Mouse (Mus musculus): ENCODE measurements around the gene Mettl7a3.
A peak's percentile ranks its signal among the peaks of the same experiment; 100 is the strongest.
"Not testable (repeated sequence)": the region's sequence is repeated elsewhere in the genome, so short reads cannot be mapped to it uniquely, and the experiment has no call there.

The Mettl7a3 gene

DNA sequence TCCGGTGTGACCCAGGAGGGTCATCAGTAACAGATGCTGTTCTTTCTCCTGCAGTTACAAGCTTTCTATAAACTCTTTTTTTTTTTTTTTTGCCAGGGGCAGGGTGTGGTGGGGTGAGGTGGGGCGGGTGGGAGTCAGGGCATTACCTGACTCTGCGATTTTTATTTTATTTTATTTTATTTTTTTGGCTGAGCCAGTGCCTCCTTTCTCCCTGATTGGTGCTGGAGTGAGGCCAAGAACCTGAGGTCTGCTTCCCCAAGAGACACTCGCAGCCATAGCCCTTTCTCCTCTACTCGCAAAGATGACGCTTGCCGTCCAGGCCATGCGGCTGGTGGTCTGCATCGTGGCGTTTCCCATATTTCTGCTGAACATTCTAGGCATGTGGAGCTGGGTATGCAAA, at the start of gene Mettl7a3:
Mettl7a3 (plus strand) TSS at position 301 of the 400 bp plus-strand sequence.
- DNase-seq (ENCODE audit: low spot score), result no peak

- DNase-seq (ENCODE audit: low spot score), result no peak
Measured at GRCm38 (mm10) chr15:100288980-100289379, 45.7 kb upstream of the Mettl7a3 start.

GRCm38 (mm10) chr15:100290858-100291257, 43.9 kb upstream of the Mettl7a3 start:
- DNase-seq (ENCODE audit: low spot score), result no peak

- DNase-seq (ENCODE audit: low spot score), result no peak
Measured at GRCm38 (mm10) chr15:100292326-100292725, 42.4 kb upstream of the Mettl7a3 start.

DNA sequence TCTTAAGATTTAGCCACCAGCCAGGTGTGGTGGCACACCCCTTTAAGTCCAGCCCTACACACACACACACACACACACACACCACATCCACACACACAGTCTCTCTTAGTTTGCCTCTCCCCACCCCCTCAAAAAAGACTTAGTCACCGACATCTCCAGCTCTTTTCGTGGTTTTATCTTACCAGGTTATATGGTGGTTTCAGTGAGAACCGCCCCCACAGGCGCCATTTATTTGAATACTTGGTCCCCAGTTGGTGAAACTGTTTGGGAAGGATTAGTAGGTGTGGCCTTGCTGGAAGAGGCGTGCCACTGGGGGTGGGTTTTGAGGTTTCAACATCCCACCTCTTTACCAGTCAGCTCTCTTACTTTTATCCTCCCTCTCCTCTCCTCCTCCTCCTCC, 36.9 kb upstream of the Mettl7a3 start:
- no peak for DNase-seq (ENCODE audit: low spot score)

DNA sequence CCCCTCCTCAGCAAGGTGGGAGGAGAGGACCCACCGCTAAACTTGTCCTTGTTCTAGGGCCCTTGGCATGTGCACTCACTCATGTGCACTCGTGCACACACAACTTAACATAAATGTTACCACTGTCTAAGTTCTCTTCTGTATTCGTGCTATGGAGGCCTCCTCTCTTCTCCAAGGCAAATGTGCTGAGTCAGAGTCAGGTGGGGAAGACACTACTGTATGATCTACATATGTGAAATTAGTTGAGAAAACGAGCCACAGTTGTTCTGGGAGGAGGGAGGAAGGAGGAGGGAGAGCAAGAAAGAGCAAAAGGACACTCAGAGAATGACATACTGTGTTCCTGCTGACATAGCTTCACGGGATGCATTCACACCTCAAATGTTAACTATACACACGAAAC, 34.2 kb upstream of the Mettl7a3 start:
- DNase-seq (ENCODE audit: low spot score), result no peak

DNA sequence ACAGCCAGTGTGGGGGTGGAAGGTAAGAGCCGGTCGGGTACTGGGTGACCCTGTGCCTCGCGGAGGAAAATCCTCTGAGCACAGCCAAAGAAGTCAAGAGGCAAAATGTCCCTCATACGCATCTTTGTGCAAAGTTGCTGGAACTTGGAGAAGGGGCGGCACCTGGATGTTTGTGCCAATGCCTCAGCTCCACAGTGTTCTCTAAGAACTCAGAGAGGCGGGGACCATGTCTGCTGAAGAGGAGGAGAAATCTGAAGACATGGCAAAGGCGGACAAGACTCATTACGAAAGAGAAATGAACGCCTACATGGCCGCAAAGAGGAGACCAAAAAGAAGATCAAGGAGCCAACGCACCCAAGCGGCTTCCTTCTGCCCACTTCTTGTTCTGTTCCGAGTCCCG, 33.2 kb upstream of the Mettl7a3 start:
- no peak for DNase-seq (ENCODE audit: low spot score)

GRCm38 (mm10) chr15:100303428-100304018, 31.2 kb upstream of the Mettl7a3 start:
- no peak for DNase-seq (ENCODE audit: low spot score)

DNA sequence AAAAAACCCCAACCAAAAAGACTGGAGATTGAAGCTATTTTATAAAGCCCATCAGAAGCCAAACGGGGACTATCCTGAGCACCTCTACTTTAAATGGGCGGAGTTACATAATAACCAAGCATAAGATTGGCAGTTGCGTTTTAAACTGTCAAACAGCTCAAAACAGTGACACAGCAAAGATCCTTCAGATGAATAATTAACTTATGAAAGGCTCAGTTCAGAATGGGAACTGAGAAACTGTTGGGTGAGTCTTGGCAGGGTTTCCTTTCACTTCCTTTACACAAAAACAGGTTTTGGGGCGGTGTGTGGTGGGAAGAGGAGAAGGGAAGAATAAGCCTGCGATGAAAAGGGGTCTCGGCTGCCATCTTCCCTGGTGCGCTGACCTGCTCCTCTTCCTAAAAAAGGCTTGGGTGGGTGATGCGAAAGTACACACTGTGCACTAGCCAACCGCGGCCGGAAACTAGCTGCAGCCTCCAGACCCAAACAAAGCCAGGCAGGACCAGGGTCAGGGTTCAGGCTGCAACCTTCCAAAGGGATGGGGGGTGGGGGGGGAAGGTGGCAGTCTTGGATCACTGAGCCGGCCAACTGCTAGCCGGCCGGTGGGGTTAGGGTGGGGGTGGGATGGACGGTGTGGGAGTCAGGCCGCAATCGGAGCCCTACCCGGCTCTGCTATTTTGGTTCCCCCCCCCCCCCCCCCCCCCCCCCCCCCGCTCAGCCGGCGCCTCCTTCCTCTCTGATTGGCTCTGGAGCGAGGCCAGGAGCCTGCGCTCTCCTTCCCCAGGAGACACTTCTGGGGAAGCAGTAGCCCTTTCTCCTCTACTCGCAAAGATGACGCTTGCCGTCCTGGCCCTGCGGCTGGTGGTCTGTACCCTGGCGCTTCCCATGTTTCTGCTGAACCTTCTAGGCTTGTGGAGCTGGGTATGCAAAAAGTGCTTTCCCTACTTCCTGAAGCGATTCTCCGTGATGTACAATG, 30.4 kb upstream of the Mettl7a3 start, which contains the start of gene Mettl7a1:
Mettl7a1 (plus strand) TSS at position 122 of the 973 bp plus-strand sequence.
- DNase-seq (ENCODE audit: low spot score), result peak; percentile 71

- DNase-seq (ENCODE audit: low spot score), result no peak
Measured at GRCm38 (mm10) chr15:100306201-100306600, 28.5 kb upstream of the Mettl7a3 start.

DNA sequence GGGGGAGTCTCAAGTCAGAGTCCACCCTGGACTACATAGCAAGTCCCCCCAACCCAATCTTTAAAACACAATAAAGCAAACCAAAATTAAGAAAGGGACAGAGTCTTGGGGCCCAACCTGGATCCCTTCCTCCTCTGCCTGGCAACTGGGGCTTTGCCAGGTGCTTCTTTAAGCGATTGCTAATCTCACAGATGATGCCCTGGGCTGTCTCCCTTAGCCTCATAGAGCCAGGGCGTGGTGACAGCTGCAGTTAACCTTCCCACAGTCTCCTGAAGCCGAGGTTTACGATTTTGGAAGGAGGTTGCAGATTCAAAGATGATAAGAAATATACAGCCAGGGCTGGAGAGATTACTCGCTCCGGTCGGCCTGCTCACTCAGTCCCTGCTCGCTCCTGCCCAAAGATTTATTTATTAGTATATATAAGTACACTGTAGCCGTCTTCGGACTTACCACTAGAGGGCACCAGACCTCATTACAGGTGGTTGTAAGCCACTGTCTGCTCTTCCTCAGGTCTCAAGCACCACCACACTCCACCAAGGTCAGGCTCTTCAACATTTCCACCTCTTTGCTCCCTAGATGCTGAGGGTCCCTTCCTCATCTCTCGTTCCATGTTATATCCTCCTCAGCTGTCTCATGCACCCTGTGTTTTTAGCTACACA, 27.2 kb upstream of the Mettl7a3 start:
- DNase-seq (ENCODE audit: low spot score), result peak; percentile 73

DNA sequence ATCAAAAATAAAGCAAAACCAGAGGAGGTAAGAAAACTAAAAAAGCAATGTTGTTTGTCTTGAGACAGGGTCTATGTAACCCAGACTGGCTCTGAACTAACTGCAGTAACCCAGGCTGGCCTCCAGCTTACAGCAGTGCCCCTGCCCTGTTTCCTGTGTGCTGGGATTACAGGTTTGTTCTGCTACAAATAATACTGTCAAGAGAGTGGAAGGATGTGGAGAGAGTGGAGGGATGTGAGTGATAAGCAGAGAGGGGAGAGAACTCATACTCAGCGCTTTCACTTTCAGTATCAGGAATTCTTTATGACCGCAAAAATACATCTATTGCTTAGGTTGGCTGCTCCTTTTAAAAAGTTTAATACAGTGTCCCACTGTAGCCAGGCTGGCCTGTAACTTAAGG, 22.4 kb upstream of the Mettl7a3 start:
- no peak for DNase-seq (ENCODE audit: low spot score)

- peak; percentile 0 for DNase-seq (ENCODE audit: low spot score)
Measured at GRCm38 (mm10) chr15:100314448-100315145, 20.1 kb upstream of the Mettl7a3 start.

DNA sequence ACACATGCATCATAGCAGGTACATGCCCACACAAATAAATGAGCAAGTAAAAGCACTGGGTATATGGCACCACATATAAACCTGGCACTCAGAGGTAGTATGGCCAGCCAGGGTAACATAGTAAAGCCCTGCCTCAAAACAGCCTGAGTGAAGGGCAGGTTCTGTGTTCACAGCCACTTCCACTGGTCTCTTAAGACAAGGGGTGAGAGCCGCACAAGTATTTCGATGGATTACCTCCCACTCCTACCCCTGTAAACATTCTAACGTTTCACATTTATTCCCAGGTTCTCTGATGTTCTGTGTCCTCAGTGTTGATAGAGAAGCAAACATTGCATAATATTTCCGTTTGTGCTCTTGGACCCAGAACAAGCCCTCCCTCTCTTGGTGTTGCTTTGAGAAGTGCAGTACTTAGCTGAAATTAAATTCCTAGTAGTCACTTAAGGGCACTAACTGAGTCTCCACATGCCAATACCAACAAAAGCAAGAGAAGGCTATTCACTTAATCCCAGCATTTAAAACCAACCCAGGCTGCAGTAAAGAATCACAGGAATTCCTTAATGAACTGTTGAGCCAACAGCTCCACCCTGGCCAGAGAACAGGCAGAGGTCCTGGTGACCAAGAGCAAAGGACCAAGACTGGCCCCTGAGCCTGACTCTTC, 16.6 kb upstream of the Mettl7a3 start:
- DNase-seq (ENCODE audit: low spot score), result peak; percentile 0

- DNase-seq (ENCODE audit: low spot score), result peak; percentile 1
Measured at GRCm38 (mm10) chr15:100319884-100320283, 14.8 kb upstream of the Mettl7a3 start.

GRCm38 (mm10) chr15:100320295-100320905, 14.3 kb upstream of the Mettl7a3 start:
- peak; percentile 0 for DNase-seq (ENCODE audit: low spot score)

GRCm38 (mm10) chr15:100321134-100321533, 13.6 kb upstream of the Mettl7a3 start:
- DNase-seq (ENCODE audit: low spot score), result peak; percentile 10

DNA sequence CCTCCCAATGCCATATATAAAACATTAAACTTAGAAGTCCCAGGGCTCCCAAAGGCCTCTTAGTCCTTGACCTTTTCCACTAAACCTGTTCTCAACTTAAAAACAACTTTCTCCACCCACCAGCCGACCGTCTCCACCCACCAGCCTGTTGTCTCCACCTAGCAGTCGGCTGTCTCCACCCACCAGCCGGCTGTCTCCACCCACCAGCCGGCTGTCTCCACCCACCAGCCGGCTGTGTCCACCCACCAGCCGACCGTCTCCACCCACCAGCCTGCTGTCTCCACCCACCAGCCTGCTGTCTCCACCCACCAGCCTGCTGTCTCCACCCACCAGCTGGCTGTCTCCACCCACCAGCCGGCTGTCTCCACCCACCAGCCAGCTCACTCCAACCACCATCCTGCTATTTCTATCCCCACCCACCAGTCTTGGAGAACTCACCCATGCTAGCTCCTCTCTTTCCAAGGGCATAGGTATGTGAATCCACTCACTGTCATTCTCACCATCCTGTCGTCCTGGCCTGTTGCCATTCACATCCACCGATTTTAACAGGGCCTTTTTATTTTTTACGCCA, 10.6 kb upstream of the Mettl7a3 start:
- DNase-seq (ENCODE audit: low spot score), result peak; percentile 0

DNA sequence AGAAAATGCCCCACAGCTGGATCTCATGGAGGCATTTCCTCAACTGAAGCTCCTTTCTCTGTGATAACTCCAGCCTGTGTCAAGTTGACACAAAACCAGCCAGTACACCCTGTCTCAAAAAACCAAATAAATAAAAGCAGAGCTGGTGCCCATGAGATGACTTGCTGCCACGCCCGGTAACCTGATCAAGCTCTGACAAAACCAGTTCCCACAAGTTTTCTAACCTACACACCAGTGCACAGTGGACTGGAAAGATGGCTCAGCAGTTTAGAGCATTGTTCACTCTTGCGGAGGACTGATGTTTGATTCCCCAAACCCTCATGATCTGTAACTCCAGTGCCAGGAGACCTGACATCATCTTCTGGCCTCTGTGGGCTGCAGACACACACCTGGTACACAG, 9.5 kb upstream of the Mettl7a3 start:
- no peak for DNase-seq (ENCODE audit: low spot score)

GRCm38 (mm10) chr15:100328089-100328488, 6.6 kb upstream of the Mettl7a3 start:
- DNase-seq (ENCODE audit: low spot score), result not testable (repeated sequence)

DNA sequence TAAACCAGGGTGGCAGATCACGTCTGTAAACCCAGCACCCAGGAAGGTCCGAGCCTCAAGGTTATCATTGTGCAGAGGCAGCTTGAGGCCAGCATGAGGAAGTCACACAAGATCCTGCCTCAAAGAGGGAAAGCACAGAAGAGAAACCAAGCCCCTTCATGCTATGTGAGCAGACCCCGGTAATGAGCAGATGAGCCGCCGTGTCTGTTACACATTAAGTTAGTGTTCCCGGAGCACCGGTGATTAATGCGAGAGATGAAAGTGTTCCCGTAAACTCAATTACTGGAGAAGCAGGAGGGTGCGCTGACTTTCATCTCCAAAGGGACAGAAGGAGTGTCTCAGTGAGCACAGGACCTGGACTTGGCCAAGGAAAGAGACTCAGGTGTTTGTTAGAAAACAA, 5.4 kb upstream of the Mettl7a3 start:
- DNase-seq (ENCODE audit: low spot score), result not testable (repeated sequence)

Data from retina, embryonic 14.5 days (tissue).